Mouse (Mus musculus): ENCODE measurements at regions not wholly inside any gene's neighbourhood (a gene's known extent, or its start where the extent isn't known, plus 50 kb on each side); places are given as distances from the start of the nearest gene placed in this dataset.

GRCm38 (mm10) chr1:147239108-147239507 lies 744.5 kb downstream of the Brinp3 start:
- no peak for DNase-seq

- no peak for DNase-seq
Observed at GRCm38 (mm10) chr1:147273324-147273723, 778.8 kb downstream of the Brinp3 start.

DNA sequence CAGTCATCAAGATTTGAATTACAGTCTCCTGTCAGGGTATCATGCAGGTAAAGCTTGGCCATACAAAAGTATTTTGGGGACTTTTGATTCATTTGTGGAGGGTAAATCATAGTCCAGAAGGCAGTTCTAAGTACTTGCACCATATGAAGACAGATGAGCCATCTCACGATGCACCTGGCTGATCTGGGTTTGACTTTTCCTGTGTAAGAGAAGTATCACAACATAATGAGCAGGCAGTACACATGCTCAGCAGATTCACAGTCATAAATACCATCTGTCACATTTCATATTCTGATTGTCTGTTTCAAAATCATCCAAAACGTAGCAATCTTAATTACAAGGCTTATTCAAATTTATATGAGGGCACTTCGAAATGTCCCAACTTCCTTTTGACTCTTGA lies 796.6 kb downstream of the Brinp3 start:
- no peak for DNase-seq

- DNase-seq, result peak; percentile 15 to 30
Observed at GRCm38 (mm10) chr1:147309246-147309645, 814.7 kb downstream of the Brinp3 start.

- DNase-seq, result peak; percentile 78 to 82
Observed at GRCm38 (mm10) chr1:147343276-147343953, 848.9 kb downstream of the Brinp3 start.

DNA sequence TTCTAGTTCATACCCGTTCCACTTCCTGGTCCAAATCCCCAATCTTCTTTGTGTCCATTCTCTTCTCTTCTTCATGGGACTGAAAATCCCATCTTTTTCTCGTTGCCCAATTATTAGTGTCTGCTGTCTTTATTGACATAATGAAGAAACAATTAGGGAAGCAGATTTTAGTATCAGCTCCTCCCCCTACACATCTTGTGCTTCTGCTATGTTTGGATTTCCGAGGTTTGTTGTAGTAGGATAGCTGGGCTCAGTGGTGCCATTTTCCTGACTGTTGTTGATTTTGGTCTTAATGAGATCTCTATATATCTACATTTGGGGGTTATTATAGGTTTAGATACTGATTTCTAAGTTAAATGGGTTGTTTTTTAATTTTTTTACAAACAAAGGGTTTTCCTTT lies 849.5 kb downstream of the Brinp3 start:
- no peak for DNase-seq

All from layer of hippocampus, postnatal 36 days (tissue).